Mouse (Mus musculus): ENCODE measurements around the gene Lrrfip2.

The Lrrfip2 gene

DNA sequence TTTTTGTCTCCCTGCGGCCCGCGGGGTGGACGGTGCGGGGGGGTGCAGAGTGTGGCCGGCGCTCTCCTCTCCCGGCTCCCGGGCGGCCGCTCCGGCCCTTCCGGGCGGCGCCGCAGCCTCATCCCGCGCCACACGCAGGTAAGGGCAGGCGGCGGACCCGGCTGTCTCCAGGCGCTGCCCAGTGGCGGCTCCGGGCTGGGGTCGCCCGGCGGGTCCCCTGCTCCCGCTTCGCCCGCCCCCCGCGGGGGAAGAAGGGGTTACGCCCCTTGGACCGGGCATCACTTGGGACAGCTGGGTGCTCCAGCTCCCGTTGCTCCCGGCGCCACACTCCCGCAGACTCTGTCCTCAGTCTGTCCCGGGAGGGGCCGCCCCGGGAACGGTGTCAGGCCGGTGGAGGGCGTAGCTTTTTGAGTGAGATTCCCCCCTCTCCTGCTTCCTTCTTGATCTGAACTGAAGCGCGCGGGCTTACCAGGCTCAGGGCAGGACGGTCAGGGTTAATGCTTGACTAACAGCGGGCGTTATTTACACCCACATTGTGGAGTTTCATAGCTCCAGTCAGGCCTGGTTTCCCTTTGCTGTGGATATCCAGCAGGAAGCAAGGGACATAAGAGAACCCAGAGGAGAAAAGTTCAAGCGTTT, 979 bp downstream of the Lrrfip2 start:
- peak; percentile 32 for DNase-seq (ENCODE audit: low read depth, low spot score)

DNA sequence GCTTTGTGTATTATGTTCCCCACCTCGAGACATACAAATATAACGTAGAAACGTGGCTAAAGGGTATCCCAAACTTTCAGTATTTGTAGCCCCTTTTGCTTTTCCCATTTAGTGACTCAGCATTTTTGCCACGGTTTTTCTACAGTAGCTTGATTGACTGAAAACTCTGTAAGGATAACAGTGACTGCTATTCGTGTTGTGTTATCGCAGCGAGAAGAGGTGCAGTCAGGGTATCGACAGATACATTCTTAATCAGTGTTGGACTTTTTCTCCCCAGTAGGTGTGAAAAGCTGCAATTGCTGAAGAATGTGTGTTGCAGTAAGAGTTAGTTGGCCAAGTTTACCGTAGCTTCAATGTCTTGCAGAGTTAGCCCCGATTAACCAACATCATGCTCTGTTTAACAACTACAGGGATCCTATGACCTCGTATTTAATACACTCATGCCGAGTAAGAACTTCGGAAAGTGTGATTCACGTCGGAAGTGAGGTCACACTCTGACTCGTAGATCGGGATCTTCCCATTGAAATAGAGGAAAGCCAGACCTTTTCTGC, 1.6 kb downstream of the Lrrfip2 start:
- no peak for DNase-seq (ENCODE audit: low read depth, low spot score)

DNA sequence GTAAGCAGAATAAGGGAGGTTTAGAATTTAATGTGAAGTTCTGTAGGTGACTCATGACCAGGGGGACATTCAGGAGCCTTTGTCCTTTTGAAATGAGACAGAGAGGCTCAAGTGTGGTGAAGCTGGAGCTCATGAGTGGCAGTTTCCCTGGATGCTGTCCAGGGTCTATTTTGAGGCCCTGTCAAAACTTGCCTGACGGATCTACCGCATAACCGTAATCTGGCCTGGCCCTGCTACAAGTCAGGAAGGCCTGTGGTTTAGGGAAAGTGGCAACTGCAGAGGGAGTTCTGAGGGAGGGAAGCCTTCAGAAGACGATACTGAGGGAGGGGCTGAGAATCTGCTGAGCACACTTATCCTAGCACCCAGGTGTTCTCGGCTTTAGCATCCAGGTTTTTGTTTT, 5.1 kb downstream of the Lrrfip2 start:
- DNase-seq (ENCODE audit: low read depth, low spot score), result no peak

DNA sequence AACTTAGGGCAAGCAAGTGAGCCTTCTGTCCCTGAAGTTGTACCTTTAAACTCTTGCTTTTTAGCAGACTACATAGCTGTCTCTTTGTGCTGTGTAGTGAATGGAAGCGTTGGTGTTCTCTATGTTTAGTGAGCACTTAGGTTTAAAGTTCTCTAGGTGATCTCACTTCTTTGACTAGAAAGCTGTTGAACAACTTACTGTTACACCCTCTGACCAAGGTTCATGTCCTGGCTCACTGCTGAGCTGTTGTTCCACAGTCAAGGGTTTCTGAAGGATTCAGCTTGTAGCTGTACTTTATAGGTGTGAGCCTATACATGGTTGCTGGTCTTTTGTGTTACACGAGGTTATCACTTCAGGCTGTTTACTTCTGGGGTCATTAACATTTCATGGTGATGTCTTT, 5.9 kb downstream of the Lrrfip2 start:
- no peak for DNase-seq (ENCODE audit: low read depth, low spot score)

DNA sequence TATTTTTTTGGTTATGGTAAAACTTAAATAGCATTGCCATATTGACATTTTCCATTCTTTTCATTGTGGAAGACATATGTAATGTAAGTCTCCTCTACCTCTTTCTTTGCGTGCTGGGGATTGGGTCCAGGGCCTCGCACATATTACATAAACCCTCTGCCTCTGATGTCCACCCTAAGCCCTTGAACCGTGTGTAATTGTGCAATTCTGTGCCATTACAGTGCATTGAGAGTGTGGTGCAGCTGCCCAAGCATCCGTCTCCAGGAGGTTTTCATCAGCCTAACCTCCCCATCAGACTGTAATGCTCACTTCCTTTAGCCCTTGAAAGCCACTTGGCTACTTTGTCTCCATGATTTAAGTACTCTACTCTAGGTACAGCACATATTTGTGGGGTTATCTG, 7.0 kb downstream of the Lrrfip2 start:
- DNase-seq (ENCODE audit: low read depth, low spot score), result no peak

DNA sequence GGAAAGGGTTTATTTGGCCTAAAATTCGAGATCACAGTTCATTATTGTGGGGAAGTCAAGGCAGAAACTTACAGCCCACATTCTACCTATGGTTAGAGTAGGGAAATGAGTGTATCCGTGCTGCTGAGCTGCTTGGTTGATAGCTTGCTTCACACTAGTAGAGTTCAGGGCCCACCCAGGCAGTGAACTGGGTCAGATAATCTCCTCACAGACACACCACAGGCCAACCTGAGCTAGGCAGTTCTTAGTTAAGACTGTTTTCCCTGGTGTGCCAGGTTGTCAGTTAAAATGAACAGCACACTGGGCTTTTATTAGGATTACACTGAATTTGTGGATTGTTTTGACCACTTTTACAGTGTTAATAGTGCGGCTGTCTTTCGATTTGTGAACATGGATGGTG, 9.3 kb downstream of the Lrrfip2 start:
- no peak for DNase-seq (ENCODE audit: low read depth, low spot score)

DNA sequence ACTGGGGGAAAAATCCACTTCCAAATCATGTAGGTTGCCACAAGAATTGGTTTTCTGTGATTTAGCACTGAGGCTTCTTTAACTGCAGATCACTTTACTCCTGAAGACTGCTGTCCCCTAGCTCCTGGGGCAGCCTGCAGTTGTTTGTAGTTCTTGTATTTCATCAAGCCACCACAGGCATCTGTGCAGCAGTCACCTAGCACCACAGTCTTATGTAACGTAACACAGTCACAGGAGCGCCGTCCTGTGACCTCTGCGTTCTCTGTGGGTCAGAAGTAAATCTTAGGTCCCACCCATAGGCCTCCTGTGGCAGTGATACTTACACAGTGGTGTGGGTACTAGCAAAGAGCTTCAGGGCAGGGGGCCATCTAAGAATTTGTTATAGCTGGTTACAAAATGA, 10.4 kb downstream of the Lrrfip2 start:
- no peak for DNase-seq (ENCODE audit: low read depth, low spot score)

DNA sequence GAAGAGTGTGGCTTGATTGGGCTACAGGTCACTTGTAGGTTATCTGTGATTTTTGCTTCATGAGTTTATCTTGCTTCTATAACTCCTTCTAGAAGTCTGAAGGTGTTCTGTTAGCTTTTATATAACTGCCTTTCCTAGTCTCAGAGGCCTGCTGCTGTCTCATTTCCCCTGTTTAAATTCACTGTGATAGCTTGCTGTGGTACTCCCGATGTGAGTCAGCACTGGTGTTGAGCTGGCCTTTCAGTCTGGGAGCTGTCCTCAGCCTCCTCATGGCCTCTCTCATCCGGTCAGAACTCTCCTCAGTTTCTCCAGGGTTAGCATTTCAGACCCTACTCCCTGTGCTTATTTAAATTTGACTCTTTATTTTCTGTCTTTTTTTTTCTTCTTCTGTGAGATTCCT, 12.7 kb downstream of the Lrrfip2 start:
- no peak for DNase-seq (ENCODE audit: low read depth, low spot score)

DNA sequence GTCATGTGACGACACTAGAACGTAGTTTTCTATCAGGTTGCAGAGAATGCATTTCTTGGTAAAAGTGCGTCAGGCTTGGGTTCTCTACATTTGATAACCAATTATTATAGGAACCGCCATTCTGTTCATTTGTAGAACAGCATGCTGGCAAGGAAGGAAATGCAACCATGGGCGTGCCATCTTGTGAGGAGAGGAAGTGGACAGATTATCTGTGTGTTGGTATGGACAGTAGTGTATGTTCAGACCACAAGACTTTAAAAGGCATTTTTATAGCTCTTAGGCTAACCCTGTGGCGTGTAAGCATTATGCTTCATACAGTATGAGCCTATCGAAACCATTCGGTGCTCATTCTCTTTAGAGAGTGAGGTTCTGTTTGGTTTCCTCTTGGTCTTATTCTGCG, 20.8 kb downstream of the Lrrfip2 start:
- no peak for DNase-seq (ENCODE audit: low read depth, low spot score)

DNA sequence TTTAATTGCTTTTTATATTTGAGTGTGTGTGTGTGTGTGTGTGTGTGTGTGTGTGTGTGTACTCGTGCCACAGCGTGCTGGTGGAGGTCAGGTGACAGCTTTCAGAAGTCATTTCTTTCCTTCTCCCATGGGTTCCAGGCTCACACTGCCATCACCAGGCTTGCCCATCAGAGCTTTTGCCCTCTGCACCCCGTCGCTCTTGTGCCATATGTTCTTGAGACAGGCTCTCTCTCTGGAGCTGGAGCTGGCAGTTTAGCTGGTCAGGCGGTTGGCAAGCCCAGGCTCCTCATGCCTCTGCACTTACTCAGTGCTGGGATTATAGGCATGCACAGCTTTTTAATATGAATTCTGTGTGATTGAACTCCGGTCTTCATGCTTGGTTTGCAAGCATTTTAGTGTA, 25.3 kb downstream of the Lrrfip2 start:
- DNase-seq (ENCODE audit: low read depth, low spot score), result no peak

DNA sequence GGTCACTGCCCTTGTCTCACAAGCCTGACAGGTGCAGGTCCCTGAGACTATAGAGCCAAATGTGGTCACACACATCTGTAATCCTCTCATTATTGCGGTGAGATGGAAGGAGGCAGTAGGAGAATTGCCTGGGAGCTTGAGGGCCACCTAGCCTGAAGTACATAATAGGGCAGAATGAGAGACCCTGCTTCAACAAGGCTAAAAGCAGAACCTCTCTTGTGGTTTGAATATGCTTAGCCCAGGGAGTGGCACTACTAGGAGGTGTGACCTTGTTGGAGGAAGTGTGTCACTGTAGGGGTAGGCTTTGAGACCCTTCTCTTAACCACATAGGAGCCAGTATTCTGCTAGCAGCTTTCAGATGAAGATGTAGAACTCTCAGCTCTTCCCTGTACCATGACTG, 26.0 kb downstream of the Lrrfip2 start:
- no peak for DNase-seq (ENCODE audit: low read depth, low spot score)

DNA sequence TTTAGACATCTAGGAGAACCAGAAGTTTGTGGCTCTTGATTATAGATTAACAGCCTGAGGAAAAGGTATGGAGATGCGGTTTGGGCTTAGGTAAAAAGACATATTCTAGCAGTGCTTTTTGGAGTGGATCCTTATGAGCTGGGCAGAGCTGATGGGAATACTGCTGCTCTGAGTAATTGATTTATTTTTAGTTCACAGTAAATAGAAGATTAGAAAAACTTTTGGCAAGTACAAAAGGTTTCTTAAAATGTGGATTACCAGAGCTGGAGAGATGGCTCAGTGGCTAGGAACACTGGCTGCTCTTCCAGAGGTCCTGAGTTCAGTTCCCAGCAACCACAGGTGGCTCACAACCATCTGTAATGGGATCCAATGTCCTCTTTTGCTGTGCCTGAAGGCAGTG, 27.3 kb downstream of the Lrrfip2 start:
- no peak for DNase-seq (ENCODE audit: low read depth, low spot score)

DNA sequence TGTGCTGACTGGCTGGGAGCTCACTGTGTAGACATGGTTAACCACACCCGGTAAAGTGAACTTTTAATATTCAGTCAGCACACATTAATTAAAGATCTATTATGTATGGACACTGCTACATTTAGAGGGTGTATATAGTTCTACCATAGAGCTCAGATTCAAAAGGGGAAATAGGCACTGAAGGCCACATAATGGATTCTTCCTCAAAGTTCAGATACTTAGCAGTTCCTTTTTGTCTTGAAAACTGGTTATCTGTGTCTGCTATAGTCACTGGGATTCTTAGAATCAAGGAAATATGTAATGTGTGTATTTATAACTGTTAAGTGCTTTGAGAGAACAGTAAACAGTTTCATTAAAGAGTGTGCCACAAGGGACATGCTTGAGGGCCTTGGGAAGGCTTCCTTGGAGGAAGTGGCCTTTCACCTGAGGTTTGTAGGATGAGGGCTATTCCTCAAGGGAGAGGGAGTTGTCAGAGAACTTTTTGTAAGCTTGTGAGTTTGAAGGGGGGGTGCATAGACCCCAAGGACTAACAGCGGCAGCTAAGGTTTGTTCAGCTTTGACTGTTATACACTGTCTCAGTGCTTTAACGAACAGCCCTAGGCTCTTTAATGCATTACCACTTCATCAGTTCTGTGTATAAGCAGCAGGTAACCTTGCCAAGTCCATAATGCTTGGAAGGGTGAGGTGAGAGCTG, 28.3 kb downstream of the Lrrfip2 start:
- DNase-seq (ENCODE audit: low read depth, low spot score), result no peak

DNA sequence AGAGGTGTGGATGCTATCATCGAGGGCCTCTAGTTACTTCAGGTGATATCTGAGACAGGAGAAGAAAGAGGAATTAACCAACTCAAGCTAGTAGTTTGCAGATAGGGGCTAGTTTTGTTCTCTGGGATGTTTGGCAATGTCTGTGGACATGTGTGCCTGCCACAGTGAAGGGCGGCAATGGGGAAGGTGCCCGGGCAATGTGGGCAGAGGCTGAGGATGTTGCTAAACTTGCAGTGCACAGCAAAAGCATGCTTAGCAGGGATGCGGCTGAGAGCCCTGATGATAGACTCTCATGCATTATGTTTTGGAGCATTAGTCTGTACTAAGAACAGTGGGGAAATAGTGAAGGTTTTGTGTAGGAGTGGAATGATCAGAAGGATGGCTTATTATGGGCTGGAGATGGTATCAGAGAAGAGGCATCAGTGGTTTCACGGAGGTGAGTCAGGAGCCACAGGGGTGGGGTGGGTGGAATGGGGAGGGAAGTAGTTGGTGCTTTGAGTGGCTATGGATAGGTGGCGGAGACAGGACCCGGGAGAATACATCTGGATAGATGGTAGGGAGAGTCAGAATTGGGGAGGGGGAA, 28.9 kb downstream of the Lrrfip2 start:
- DNase-seq (ENCODE audit: low read depth, low spot score), result no peak

DNA sequence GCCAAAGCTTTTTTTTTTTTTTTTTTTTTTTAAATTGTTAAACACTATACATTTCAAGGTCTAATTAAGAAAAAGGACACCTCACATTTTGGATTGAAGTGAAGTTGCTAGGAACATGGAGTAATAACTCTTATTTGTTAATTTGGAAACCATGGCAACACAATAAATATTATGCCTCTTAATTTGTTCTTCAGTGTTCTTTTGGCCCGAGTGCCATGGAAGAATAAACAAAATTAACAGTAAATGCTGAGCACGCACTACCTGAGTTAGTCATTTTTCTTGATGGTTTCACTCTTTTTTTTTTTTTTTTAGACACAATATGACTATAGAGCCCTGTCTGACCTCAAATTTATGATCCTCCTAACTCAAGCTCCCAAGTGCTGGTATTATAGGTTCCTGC, 30.6 kb downstream of the Lrrfip2 start:
- DNase-seq (ENCODE audit: low read depth, low spot score), result no peak

DNA sequence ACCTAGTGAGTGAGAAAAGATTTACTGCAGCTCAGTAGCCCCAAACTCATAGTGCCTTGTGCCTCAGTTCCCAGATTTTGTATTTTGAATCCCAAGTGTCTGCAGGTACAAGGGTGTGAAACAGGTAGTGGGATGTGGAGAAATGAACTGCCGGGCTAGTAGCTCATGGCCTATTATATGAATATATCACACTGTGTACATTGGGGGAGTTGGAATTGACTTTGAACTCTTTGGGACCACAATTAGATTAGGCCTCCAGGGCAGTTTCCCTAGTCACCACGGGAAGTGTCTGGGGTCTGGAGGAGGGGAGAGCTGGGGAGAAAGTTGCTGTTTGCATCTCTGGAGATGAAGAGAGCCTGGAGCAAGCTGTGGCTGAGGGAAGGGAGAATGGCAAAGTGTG, 31.0 kb downstream of the Lrrfip2 start:
- no peak for DNase-seq (ENCODE audit: low read depth, low spot score)

DNA sequence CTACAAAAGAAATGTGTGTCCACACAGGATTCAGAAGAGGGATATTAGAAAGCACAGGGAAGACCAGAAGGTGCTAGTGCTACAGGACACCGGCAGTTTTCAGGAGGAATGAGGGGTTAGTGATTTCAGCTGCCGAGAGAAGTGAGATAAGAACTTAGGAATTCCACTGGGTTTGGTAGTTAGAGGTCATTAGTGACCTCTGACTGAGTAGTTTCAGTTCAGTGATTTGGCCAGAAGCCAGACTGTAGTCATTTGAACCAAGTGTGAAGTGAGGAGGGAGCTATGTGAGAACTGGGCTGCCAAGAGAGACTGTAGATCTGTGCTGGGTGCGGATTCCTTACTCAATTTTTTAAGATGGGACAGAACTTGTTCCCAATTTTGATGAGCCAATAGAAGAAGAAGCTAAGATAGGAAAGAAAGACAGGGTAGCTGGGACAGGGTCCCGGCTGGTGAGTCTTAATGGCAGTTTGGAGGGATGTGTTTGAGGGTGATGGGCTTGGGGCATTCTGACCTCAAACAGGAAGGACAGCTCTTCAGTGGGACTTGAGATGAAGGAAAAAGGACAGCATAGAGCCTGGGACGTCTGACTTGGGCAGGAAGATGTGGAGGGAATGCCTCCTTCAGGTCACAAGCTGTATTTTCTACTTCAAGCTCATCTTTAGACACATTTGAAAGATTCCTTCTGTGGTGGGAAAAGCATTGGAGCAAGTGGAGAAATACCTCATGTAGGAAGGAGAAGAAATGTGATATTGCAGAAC, 32.0 kb downstream of the Lrrfip2 start:
- DNase-seq (ENCODE audit: low read depth, low spot score), result peak; percentile 22

DNA sequence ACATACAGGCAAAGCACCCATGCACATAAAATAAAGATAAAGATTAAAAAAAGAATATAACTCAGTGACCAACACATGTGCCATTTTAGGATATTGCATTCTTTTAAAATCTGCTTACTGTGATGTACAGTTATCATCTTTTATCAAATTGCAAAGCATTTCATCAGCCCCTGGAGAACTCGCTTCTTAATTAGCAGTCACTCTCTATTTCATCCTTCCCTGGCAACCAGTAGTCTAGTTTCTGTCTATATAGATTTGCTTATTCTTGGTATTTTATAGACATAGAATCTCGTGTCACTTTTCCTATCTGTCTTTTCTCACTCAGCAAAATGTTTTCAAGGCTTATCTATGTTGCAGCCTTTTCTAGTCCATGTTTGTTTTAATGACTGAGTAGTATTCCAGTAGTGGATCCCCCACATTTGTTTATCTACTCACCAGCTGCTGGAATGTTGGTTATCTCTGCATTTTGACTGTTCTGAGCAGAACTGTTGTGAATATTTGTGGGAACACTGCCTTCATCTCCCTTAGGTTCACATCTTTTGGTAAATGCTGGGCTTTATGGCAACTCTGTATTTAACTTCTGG, 35.0 kb downstream of the Lrrfip2 start:
- no peak for DNase-seq (ENCODE audit: low read depth, low spot score)

DNA sequence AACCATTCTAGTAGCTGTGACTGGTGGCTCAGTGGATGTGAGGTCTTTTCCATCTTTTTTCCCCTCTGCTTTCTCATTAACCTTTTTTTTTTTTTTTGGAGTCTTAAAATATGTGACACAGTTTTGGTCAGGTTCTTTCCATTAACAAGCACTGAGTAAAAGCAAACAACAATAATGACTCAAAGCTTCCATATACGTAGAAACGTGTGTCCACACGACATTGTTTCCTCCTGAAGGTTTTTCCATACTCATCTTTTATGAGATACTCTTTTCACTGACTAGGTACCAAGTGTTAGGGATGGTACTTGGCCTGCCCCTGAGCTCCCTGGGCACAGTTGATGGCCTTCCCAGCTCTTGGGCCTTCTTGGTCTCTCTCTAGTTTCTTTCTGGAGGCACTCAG, 35.6 kb downstream of the Lrrfip2 start:
- DNase-seq (ENCODE audit: low read depth, low spot score), result no peak

DNA sequence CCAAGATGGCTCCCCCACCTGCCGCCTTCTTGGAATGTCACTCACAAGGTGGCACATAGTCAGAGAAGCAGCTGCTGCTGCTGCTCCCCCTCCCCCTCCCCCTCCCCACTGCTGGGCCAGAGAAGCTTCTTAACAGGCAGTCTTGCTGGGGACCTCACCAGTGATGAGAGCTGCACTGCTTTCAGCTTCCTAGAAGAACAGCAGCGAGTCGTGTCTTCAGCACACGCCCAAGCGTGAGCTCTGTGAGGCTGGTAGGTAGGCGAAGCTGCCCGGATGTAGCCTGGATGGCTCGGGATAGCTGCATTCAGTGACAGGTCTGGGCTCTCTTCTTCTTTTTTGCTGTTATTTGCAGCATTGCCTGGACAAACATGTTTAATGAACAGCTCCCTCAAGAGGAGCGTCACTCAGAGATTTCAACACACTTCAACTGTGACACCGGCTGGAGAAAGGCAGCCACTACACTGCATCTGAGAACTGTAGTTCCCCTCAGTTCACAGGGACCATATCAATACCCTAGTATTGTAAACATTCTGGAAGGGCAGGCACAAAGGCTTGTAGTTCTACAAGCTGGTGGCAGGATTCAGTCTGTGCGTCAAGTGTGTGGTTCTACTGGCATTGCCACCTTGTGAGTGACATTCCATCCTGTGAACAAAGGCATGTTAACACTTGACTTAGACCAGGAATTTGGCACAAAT, 38.5 kb downstream of the Lrrfip2 start:
- no peak for DNase-seq (ENCODE audit: low read depth, low spot score)

DNA sequence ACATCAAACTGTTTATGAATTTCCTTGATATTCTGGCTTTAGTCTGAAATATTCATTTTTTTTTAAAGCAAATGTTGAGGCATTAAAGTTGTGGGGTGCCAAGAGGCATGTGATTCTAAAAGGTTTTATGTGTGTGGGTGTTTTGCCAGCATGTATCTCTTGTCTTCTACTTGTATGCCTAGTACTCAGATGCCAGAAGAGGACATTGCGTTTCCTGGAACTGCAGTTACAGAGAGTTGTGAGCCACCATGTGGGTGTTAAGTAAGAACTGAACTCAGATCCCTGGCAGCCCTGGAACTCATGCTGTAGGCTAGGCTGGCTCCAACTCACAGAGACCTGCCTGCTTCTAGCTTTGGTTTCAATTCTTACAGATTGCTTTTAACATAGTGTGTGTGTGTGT, 42.2 kb downstream of the Lrrfip2 start:
- DNase-seq (ENCODE audit: low read depth, low spot score), result no peak

Data from embryo, embryonic 11.5 days (tissue).